Mouse (Mus musculus) heart, adult 18-20 months (tissue): ENCODE measurements around the gene 4933402J07Rik. TPM values are rescaled to one million over a fixed set of nuclear protein-coding genes. Genes with fewer than 3 reads are reported as not detected.

Experiments
- DNase-seq, 2 experiments: peaks; one replicate each; pipeline ENCODE4 v3.0.0; 2021 to 2022; ENCODE audit warnings: mixed read lengths in 1 of 2
- long read RNA-seq, 2 experiments: library from polyadenylated mRNA; stranded (forward); transcript quantifications; one replicate each; pipeline ENCODE4 v2.0.0; 2021
- total RNA-seq, 2 experiments: library from RNA; stranded (reverse); gene quantifications; 2 replicates each; pipeline ENCODE4 v1.2.3; 2021

4933402J07Rik gene
- total RNA-seq, result not detected
- long read RNA-seq, experiment 1, result 0 reads
- long read RNA-seq, experiment 2, result 0 reads

DNA sequence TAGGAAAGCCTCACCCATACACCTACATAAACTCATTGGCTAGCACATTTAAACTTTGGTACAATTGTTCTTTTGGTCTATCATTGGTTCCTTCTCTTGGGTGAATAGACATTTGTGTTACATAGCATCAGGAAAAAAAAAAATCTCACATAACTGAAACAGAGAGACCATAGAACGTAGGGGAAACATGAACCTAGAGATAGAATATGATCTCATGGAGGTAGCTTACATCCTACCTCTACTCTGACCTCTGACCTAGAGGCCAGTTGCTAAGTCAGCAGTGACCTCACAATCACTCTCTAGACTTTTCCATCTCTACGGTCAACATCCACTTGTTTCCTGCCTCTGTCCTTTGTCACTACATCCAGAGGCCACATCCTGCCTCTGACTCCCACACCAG, at the start of gene 4933402J07Rik:
Gene 4933402J07Rik, plus strand, starts transcription at position 301 of the 400 bp plus-strand sequence.
- DNase-seq, result no peak

DNA sequence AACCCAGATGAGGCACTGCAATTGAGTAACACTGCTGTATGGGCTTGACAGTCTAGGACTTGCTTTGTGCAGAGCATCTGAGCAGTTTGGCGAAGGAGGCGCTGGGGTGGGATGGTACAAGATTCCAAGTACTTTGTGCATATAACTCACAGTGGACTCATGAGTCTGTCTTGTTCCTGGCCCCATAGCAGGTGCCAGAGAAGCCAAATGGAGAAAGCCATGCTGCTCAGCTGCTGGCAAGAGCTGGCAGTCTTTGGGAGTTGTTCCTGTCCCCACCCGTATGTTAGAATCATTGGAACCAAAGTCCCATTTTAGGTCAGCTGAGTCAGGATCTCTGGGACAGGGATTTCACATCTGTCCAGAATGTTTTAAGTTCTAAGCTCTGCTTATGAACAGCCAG, 46.5 kb upstream of the 4933402J07Rik start:
- no peak for DNase-seq

- no peak for DNase-seq
Observed at GRCm38 (mm10) chr8:87525006-87525405, 38.6 kb upstream of the 4933402J07Rik start.

GRCm38 (mm10) chr8:87531176-87531575, 32.5 kb upstream of the 4933402J07Rik start:
- DNase-seq, result peak in 1 of 2 experiments; percentile 2

GRCm38 (mm10) chr8:87533476-87533875, 30.2 kb upstream of the 4933402J07Rik start:
- no peak for DNase-seq

GRCm38 (mm10) chr8:87534846-87535245, 28.8 kb upstream of the 4933402J07Rik start:
- no peak for DNase-seq

DNA sequence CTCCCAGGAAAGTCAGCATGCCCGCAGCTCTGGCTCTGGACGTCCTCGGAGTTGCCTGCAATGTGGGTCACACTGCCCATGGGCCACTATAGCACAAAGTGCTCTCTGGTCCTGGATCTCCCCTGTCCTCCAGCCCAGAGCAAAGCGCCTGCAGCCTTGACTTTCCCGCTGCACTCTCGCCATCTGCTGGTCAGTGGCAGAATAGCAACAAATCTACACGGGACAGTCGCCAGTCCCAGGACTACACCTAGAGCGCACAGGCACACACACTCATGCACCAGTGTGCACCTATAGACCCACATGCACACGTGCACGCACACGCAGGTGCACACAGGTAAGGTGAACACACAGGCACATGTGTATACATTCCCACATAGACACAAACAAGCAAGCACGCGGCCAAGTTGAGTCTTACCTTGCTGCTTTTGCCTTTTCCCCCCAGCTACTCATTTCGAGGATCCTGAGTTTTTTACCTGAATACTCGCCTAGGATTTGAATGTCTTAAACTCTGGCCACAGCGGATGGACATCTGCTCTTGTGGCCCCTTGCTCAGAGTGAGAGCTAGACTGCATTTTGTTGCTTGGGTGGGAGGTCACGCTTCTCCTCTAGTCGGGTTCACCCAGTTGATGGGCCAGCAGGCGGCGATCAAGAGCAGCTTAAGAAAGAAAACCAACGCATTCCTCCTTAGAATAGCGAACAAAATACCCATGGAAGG, 26.9 kb upstream of the 4933402J07Rik start:
- DNase-seq, result peak; percentile 60 to 88

- no peak for DNase-seq
Observed at GRCm38 (mm10) chr8:87539829-87540394, 23.7 kb upstream of the 4933402J07Rik start.

- no peak for DNase-seq
Observed at GRCm38 (mm10) chr8:87549881-87550280, 13.8 kb upstream of the 4933402J07Rik start.

DNA sequence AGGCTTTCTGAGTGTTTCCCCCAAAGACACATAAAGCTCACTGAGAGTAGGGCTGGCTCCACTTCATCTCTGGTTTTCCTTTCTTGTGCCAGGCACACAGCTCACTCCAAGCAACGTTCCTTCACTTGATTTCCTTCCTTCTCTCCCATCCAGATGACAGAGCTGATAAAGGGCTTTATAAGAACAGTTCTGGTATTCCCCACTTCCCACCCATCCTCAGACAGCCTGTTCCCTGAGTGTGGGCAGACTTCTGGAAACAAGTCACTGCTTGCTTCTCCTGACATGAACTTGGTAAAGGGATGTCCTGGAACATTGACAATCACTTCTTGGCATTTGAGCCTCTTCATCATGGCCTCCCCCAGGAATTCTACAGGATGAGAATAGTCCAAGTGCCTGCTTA, 10.9 kb upstream of the 4933402J07Rik start:
- no peak for DNase-seq

DNA sequence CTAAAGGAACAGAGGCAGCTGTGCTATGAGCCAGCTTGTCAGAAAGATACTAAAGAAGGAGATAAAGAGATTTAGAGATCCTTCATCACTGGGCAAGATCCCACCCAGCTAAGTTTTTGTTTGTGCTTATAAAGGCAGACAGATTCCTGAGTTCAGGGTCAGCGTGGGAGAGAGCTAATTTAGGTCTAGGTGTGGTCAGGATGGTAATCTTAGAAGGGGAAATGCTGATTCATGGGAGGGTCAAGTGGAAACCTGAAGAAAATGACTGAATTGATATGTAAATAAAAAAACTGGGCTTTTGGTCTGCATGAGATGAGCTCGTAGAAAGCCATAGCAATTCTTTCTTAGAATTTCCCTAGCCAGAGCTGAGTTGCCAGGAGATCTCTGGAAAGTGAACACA, 2.9 kb upstream of the 4933402J07Rik start:
- DNase-seq, result no peak

DNA sequence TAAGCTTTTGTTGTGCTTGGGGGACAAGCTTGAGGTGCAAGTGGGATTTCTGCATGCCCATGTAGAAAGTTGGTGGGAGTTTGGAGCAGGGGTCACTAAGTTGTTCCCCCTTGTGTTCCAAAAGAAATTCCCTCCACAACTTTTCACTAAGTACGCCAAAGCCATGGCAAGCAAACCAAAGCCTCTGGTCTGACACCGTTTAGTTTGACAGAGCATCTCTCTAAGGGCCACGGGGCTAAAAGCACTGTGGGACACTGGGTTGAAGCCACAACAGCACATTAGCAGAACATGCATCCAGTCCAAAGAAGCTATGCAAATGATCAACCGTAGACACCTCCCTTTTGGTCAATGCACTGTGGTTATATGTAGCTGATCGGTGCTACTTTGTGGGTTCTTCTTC, 5.5 kb downstream of the 4933402J07Rik start:
- no peak for DNase-seq

GRCm38 (mm10) chr8:87569706-87570563, 6.3 kb downstream of the 4933402J07Rik start:
- DNase-seq, result peak; percentile 26 to 48

DNA sequence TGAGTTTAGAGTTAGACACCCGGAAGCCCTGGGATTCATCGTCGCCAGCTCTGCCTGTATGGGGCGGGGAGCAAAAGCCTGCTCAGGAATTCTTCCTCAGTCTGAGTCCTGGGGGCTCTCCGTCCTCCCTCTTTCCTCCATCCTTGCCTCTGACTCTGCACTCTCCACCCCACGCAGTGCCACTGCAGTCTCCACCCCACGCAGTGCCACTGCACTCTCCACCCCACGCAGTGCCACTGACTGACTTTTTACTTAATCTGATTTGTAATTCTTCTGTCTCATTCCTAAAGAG, 6.9 kb downstream of the 4933402J07Rik start:
- DNase-seq, result no peak

GRCm38 (mm10) chr8:87570880-87571279, 7.2 kb downstream of the 4933402J07Rik start:
- DNase-seq, result peak in 1 of 2 experiments; percentile 11

DNA sequence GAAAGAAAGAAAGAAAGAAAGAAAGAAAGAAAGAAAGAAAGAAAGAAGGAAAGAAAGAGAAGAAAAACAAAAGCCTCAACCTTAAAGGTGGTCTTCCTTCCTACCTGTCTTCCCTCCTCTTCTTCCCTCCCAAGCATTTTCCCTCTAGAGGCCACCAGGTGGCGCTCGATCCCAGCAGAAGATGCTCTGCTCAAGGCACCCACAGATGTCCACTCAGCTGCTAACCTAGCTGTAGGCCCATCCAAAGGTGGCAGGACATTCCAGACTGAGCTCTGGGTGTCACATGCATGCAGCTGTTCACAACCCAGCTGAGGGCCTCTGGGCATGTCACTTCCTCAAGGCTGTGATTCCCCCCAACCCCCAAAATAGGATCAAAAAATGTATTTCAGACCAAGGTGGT, 30.6 kb downstream of the 4933402J07Rik start:
- DNase-seq, result peak; percentile 26 to 61

DNA sequence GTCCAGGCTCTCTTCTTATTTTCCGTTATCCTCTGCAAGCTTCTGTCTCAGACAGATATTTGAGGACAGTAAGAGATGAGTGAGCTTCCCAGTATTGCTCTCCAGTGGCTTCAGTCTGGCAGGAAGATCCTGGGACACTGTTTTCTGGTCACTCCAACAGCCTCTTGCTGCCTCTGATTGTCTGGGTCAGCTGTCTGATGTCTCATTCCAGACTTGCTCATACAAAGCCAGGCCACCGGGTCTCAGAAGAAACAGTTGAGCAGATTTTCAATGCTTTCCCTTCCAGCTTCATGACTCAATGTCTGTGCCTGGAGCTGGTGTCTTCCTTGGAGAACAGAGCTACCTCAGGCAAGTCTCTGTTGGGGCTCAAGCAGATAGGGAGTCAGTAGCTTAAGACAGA, 39.1 kb downstream of the 4933402J07Rik start:
- DNase-seq, result no peak

DNA sequence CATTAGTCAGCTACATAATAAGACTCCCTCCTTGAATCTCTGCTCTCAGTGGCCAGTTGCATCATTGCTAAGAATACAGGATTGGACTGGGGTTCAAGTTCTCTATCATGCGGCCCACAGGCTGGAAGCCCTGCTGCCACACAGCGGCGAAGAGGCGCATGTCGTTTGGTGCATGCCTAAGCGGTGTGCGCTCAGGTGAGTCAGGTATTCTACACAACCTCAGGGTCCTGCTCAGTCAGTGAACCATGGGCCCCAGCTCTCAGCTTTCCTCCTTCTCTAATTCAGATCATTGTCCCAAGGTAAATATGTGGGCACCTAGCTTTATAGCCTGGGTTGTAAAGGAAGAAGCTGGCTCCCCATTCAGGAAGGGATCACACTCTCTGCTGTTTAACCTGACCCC, 45.5 kb downstream of the 4933402J07Rik start:
- DNase-seq, result no peak

DNA sequence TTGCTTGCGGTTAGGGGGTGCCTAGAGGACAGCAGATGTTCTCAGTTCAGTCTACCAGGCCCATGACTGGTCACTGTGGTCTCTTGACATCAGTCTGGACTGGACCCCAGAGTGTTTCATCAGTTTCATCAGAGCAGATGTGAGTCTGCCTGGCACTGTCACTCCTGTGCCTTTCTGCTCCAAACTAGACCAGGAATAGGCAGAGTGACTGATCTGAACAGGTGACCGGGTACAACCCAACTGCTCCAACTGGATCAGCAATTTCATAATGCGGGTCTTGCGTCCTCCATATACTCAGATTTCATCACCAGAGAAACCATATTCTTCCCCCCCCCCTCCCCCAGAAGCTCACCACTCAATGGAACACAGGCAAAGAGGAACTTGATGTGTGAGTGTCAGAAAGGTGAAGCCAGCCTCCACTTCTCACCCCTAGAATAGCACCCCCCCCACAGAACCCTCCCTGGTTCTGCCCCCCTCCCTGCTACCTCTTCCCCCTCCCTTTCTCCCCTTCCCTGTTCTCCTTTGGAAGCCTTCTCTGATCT, 46.1 kb downstream of the 4933402J07Rik start:
- DNase-seq, result no peak

DNA sequence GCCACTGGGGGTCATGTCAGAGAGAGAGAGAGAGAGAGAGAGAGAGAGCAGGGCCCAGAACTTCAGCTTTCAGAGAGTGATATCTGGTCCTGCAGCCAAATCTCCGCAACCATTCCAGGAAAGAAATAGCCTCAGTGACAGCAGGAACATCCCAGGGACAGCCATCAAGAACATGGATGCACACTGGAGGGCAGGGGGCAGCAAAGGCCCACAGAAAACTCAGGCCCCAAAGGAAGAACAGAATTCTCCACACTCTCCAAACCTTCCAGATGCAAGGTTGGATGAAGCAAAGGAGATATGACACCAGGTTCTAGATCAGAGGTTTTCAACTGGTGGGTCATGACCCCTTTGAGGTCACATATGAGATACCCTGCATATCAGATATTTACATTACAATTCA, 50.0 kb downstream of the 4933402J07Rik start:
- no peak for DNase-seq

DNA sequence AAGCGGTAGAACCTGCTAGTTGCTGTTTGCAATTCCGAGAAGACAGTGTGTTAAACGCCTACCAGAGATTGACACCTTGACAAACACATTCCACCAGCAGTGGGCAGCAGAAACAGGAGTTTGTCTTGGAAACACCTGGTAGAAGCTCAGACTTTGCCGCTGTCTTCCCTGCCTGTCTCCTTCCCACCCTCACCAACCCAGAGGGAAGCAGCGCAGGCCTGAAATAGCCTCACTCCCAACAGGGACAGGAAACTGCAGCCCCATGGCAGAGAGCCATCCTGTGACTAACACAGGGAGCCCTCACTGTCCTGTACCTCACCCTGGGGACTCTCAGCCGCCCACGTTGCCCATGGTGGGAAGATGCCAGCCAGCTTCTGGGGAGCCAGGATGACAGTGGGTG, 55.5 kb downstream of the 4933402J07Rik start:
- peak in 1 of 2 experiments; percentile 11 for DNase-seq

DNA sequence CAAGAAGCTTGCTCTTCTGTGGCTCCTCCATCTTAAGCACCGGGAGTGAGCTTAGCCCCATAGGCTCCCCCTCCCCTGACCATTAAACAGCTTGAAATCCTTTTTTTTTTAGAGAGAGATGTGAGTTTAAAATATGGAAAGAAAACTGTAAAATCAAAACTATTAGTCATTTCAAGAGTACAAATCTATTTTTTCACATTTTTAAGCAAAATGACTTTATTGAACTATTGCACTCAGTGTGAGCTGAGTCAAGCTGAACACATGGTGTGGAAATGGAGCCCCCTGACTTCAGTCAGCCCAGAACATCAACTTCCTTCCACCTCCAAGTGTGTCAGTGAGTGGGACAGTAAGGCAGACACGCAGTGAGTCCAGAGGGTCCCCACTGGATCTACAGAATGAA, 55.9 kb downstream of the 4933402J07Rik start:
- DNase-seq, result no peak

DNA sequence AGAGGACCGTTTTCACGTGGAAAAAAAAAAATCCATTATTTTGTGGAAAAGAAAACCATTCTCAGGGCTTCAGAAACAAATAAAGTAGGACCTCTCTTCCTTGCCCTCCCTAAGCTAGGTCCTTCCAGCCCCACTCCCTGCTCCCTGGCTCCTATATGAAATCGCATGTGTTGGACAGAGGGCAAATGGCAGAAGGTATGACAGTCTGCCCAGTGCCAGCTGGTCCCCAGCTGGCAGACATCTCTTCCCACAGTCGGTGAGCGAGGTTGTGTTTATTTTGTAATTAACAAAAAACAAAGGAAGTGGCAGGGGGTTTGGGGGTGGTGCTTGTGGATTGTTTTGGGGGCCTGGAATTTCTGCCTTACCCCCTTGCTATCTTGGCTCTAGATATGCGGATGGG, 56.6 kb downstream of the 4933402J07Rik start:
- no peak for DNase-seq
